In genomic region chr13:44796775-44797174, GRCm38 (mm10) we compare ENCODE assay signal across 15 mouse cellular contexts.
DNase-seq lines count a peak whose midpoint lies in the region; ATAC-seq and TF ChIP-seq lines count a peak whose summit lies in the region.
"Had no signal": no experiment of that assay in that cellular context is flagged by ENCODE, and none has a peak within 500 bp of the region (broad histone marks: within the 10 kb centered on the region; RNA-seq: fewer than 3 reads in every experiment).

No protein-coding gene starts in this region.

- peak; percentile 39 to 51 for DNase-seq in heart, adult 2 months
- DNase-seq in heart, postnatal 25 days (ENCODE audit: low spot score) = no peak
- DNase-seq in midbrain, postnatal 0 days (ENCODE audit: low spot score) = peak; percentile 19
- no peak for DNase-seq in midbrain, embryonic 10.5 days (ENCODE audit: low spot score)
- peak; percentile 49 to 73 for DNase-seq in cerebellum, postnatal 25 days
- peak; percentile 34 for DNase-seq in ovary, postnatal 14 days (ENCODE audit: low spot score)
- DNase-seq in spleen, adult 18-20 months = no peak
- no peak for DNase-seq in spleen, postnatal 36 days (ENCODE audit: low spot score in 2 of 2)
- DNase-seq: kidney, adult 18-20 months; layer of hippocampus, postnatal 36 days had no signal

- no peak overlapping the region for H3K4me3 ChIP-seq in heart, adult 2 months
- H3K4me3 ChIP-seq in midbrain, postnatal 0 days (ENCODE audit: low read depth, low read length) = no peak overlapping the region
- H3K4me3 ChIP-seq in midbrain, embryonic 10.5 days = no peak overlapping the region
- H3K4me3 ChIP-seq: erythroblast, embryonic 14.5 days; heart, embryonic 13.5 days; liver, embryonic 15.5 days; midbrain, embryonic 13.5 days; stomach, embryonic 15.5 days had no signal

- H3K27ac ChIP-seq in heart, adult 2 months = no peak overlapping the region
- H3K27ac ChIP-seq in midbrain, postnatal 0 days (ENCODE audit: low read depth, low read length) = no peak overlapping the region
- H3K27ac ChIP-seq in midbrain, embryonic 10.5 days (replicated peaks) = no peak overlapping the region
- H3K27ac ChIP-seq: heart, embryonic 13.5 days; liver, embryonic 15.5 days; midbrain, embryonic 13.5 days; stomach, embryonic 15.5 days had no signal

- no peak for TF ChIP-seq EP300 in heart, adult 2 months (IDR thresholded peaks at IDR 0.05; ENCODE audit: insufficient read depth, low read depth, low read length)

- H3K27me3 ChIP-seq in heart, adult 2 months (ENCODE audit: control insufficient read depth, insufficient read depth, low read length) = no peaks in the 10 kb centered on the region
- no peaks in the 10 kb centered on the region for H3K27me3 ChIP-seq in midbrain, postnatal 0 days (ENCODE audit: insufficient read depth, low read length)
- H3K27me3 ChIP-seq in midbrain, embryonic 10.5 days (ENCODE audit: low read depth, poor library complexity, severe bottlenecking) = no peaks in the 10 kb centered on the region
- H3K27me3 ChIP-seq: heart, embryonic 13.5 days; liver, embryonic 15.5 days; midbrain, embryonic 13.5 days; stomach, embryonic 15.5 days had no signal

- ATAC-seq in midbrain, postnatal 0 days (ENCODE audit: low FRiP score) = no peak
- ATAC-seq: midbrain, embryonic 13.5 days had no signal

- TF ChIP-seq POLR2A in heart, adult 2 months (IDR thresholded peaks at IDR 0.05; ENCODE audit: insufficient read depth, low read depth, low read length) = no peak

- H3K9ac ChIP-seq in heart, adult 2 months (ENCODE audit: low read depth, low read length) = no peak overlapping the region
- no peak overlapping the region for H3K9ac ChIP-seq in midbrain, postnatal 0 days (replicated peaks; ENCODE audit: low read length, poor library complexity, severe bottlenecking)
- H3K9ac ChIP-seq: liver, embryonic 15.5 days; midbrain, embryonic 13.5 days; stomach, embryonic 15.5 days had no signal

- H3K9me3 ChIP-seq in midbrain, postnatal 0 days (ENCODE audit: low read length) = no peaks in the 10 kb centered on the region
- no peaks in the 10 kb centered on the region for H3K9me3 ChIP-seq in midbrain, embryonic 10.5 days (replicated peaks)
- H3K9me3 ChIP-seq: heart, embryonic 13.5 days; liver, embryonic 15.5 days; midbrain, embryonic 13.5 days; stomach, embryonic 15.5 days had no signal

- peaks cover 21% of the 10 kb centered on the region for H3K4me1 ChIP-seq in heart, adult 2 months (ENCODE audit: control insufficient read depth, insufficient read depth, low read length)
- H3K4me1 ChIP-seq in midbrain, postnatal 0 days (ENCODE audit: insufficient read depth, low read length) = 0 out of 2 replicates have a peak, but pooled peaks cover 2% of the 10 kb centered on the region
- peaks cover 55% of the 10 kb centered on the region for H3K4me1 ChIP-seq in midbrain, embryonic 10.5 days

- TF ChIP-seq CTCF in heart, adult 2 months (IDR thresholded peaks at IDR 0.05) = no peak
- no peak for TF ChIP-seq CTCF in midbrain, postnatal 0 days (IDR thresholded peaks at IDR 0.05)

- H3K79me2 ChIP-seq in heart, adult 2 months (replicated peaks; ENCODE audit: control insufficient read depth, insufficient read depth, low read length) = peaks cover 10% of the 10 kb centered on the region

- intact Hi-C loops in heart, adult 2 months (cut with DNase I) = no loop called here
- intact Hi-C loops in heart, postnatal 25 days (cut with DNase I) = loop anchor here (5.0 kb wide), 1 partner anchor 36 kb away; no protein-coding TSS in a partner anchor

- H3K4me2 ChIP-seq in midbrain, postnatal 0 days (ENCODE audit: low read depth, low read length, poor library complexity, severe bottlenecking) = no peak overlapping the region
- H3K4me2 ChIP-seq: heart, embryonic 13.5 days; liver, embryonic 15.5 days; midbrain, embryonic 13.5 days; stomach, embryonic 15.5 days had no signal

- WGBS in heart, adult 2 months = 26% methylated on average over 2 of the region's 2 CpGs
- 63% methylated on average over 2 of the region's 2 CpGs for WGBS in midbrain, postnatal 0 days
- WGBS in midbrain, embryonic 10.5 days = 87% methylated on average over 2 of the region's 2 CpGs

- H3K36me3 ChIP-seq in heart, adult 2 months (ENCODE audit: control insufficient read depth, insufficient read depth, low read length) = peaks cover 35% of the 10 kb centered on the region
- H3K36me3 ChIP-seq in midbrain, postnatal 0 days (ENCODE audit: insufficient read depth, low read length) = no peaks in the 10 kb centered on the region
- H3K36me3 ChIP-seq in midbrain, embryonic 10.5 days = no peaks in the 10 kb centered on the region
- H3K36me3 ChIP-seq: heart, embryonic 13.5 days; liver, embryonic 15.5 days; midbrain, embryonic 13.5 days; stomach, embryonic 15.5 days had no signal

Comparison
In these comparisons a context has a peak if more than half of its experiments do, and no peak if none do; other contexts are left out.
1. DNase-seq: peak in heart, adult 2 months (2 of 2), midbrain, postnatal 0 days (single experiment), cerebellum, postnatal 25 days (2 of 2) and ovary, postnatal 14 days (single experiment); none in heart, postnatal 25 days (single experiment), midbrain, embryonic 10.5 days (single experiment), spleen, adult 18-20 months (0 of 2) and spleen, postnatal 36 days (0 of 2).